Mouse (Mus musculus) liver, embryonic 14.5 days (tissue): Measurements from ENCODE around the gene Cyp2j9.

Experiments
- CTCF ChIP-seq: IDR thresholded peaks from 2 replicates; pipeline ENCODE4 v1.5.1; 2016; ENCODE audit warnings: antibody characterized with exemption, low read depth, control low read depth
- EP300 ChIP-seq: IDR thresholded peaks from 2 replicates; pipeline ENCODE4 v1.6.1; 2016; ENCODE audit warnings: antibody characterized with exemption, low read depth

GRCm38 (mm10) chr4:96545976-96546375 lies 45.4 kb downstream of the Cyp2j9 start:
- no peak for TF ChIP-seq CTCF
- TF ChIP-seq EP300: no peak
